Mouse (Mus musculus): ENCODE results near the gene Tssc4.

The Tssc4 gene

DNA sequence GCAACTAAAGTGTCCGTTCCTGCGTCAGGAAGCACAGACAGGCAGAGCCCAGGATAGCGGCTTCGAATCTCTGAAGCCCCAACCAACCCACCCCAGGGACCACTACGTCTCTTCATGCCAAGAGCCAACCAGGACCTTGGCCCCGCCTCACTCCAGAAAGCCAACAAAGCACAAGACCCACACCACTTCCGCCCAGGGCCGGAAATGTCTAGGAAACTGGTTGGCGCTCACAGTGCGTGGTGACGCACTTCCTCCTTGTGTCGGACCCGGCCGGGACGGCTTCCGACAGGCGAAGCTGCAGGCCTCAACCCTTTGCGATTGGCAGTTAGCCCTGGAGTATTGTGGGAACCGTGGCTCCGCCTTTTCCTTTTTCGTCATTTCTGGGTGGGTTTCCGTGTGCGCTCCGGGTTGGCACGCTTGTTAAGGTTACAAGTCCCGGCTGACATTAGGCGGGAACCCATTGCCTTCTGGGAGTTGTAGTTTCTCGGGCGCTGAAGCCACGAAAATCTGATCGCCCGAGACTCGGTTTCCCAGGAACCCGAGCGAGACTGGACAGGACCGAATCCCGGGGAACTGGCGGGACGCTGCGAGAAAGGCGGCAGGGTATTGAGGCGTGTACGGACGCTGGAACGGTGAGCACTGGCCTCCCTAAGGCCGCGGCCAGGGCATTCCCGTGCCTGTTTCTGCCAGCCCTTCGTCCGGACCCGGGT lies at the start of gene Tssc4:
Gene Tssc4 (plus strand): TSS at position 368 of the 710 bp plus-strand sequence.
- peak; percentile 98 for DNase-seq

DNA sequence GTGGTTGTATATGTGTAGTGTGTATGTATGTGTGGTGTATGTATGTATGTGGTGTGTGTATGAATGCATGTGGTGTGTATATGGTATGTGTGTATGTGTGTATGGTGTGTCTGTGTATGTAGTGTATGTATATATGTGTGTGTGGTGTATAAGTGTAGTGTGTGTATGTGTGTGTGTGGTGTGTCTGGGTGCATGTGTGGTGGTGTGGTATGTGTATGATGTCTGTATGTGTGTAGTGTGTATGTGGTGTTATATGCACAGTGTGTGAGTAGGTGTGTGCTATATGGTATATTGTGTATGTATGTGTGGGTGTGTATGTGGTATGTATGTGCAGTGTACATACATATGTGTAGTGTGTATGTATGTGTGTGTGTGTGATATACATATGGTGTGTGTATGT lies 49.0 kb upstream of the Tssc4 start:
- no peak for DNase-seq

DNA sequence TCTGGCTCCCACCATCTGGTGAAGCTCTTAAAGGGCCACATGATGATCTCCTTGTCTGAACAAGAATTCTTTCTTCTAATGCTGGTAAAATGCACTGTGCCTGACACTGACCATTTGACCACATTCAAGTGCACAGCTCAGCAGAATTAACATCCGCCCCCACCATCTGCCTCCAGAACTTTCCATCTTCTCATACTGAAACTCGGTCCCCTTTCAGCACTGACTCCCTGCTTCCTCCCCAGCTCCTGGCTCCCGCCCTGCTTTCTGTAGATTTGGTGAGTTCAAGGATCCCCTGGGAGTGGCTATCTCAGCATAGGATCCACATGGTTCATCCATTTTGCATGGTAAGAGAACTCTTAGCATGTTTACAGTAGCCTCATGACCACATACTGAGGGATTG lies 48.3 kb upstream of the Tssc4 start:
- DNase-seq, result no peak

DNA sequence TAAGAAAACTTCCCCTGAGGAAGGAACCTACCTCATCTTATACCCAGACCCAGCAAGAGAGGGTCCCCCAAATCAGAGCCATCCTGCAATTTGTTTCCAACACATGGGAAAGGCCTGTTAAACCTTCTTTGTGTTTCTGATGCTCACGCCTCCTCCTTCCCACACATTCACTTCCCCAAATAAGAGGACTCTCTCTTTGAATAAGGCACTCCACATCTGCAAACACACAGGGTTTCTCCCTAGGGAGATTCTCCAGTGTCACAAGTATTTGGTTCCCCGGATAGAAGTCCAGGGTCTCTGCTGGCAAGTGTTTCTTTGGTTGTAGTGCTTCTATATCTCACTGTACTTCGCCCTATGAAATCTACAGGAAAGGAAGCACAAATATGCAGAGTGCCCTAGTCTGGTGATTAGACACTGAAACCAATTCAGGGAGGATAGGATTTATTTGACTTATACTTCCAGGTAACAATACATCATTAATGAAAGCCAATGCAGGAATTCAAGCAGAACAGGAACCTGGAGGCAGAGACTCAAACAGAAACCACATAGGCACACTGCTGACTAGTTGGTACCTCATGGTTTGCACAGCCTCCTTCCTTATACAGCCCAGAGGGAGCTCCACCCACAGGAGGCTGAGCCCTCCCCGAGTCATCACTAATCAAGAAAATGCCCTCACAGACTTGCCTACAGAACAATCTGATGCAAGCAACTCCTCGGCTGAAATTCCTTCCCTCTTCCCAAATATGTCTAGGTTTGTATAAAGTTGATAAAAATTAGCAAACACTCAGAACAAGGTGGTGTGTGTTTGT lies 47.5 kb upstream of the Tssc4 start:
- no peak for DNase-seq

DNA sequence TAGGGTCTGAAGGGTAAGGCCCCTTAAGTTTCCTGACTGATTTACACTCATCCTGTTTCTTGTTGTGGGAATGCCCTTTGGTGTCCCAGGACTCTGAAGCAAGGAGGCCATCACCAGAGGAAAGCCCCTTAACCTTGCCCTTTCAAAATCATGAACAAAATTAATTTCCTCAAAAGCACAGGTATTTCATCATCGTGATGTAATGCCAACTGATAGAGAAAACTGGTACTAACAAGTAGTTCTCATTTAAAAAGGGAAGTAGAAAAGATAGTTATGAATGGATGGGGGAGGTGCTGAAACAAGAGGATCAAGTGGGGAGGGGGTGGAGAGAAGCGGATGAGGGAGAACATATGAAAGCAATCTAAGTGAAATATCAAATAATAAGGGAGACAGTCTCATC lies 45.5 kb upstream of the Tssc4 start:
- DNase-seq, result no peak

DNA sequence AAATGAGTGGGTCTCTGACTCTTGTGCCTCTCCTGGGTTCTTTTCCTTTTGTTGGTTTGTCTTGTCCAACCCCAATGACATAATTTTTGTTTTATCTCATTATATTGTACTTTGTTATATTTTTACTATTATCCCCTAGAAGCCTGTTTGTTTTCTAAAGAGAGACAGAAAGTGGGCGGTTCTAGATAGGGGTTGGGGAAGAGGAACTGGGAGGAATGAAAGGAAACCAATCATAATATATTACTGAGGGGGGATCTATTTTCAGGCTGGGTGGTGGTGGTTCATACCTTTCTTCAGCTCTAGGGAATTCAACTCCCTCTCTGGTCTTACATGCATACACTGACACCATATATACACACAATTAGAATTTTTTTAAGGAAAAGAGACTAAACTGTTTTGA lies 44.8 kb upstream of the Tssc4 start:
- no peak for DNase-seq

DNA sequence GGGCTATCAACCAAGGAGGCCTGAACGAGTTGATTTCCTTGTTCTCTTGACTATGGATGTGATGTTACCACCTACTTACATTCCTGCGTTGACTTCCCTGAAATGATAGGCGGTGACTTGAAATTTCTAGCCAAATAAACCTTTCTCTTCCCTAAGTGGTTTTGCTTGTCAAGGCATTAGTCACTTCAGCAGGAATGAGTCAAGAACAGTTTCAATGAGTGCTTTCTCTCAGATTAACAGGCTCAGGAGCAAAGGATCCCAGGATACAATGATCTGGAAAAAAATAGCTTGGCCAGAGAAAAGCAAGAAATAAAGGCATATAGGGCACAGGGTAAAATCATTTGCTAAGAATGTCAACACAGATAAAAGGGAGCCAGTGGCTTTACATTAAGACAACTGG lies 43.6 kb upstream of the Tssc4 start:
- no peak for DNase-seq

DNA sequence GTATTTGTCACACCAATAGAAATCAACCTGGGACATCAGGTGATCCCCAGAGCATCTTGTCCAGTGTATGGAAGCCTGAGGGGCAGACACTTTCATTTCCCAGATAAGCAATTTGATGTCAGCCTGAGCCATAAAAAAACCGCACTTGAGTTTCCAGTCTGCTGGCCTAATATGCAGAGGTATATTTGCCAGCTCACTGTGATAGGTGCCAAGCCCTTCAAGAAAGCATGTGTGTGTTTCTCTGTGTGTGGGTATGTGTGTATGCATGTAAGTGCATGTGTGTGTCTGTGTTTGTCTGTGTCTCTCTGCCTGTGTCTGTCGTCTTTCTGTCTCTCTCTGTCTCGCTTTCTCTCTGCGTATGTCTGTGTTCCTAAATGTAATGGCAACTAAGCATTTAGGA lies 41.9 kb upstream of the Tssc4 start:
- DNase-seq, result no peak

DNA sequence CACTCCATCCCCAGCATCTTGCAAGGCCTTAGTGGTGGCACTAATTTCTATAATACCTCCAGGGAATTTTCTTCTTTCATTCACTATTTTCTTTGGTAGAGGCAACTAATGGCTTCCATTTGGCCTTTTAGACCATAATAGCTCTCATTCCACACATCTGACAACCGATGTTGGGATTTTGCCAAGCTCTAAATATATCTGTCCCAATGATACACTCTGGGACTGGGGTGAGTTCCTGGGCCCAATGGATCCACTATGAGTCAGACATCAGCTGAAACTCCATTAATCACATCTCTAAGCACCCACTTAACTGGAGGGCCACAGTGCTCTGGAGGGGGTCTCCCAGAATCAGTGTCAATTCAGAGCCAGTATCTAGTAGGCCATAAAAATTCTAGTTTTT lies 37.2 kb upstream of the Tssc4 start:
- no peak for DNase-seq

DNA sequence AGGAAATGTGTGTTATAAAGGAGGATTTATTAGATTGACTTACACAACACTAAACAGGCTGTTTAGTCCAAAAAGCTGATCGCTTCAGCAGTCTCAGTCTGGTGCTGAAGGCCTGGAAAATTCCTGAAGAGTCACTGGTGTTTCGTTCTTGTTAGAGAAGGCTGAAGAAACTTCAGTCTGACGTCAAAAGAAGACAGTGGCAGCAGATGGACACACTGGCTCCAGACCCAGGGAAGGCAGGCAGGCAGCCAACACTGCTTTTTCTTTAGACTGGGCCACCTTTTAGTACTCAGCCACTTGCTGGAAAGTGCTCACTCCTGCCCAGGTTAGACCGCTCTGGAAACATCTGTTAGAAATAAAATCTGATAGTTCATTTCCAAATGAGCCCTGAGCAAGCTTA lies 35.5 kb upstream of the Tssc4 start:
- DNase-seq, result no peak

DNA sequence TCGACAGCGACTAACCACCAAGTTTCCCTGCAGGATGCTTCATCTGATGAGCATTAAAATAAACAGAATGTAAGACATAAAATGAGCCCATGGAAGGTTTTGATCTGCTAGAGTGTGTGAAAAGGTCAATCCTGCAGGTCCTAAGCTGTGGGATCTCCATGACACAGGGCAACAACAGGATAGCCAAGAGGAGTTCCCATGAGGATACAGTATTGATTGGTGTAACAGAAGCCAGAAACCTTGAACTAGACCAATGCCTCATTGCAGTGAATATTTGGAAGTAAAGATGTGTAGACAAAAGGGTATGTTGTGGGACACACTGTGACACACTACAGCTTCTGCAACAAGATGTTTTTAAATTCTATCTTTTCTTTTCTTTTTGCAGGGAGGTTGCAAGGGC lies 34.9 kb upstream of the Tssc4 start:
- no peak for DNase-seq

DNA sequence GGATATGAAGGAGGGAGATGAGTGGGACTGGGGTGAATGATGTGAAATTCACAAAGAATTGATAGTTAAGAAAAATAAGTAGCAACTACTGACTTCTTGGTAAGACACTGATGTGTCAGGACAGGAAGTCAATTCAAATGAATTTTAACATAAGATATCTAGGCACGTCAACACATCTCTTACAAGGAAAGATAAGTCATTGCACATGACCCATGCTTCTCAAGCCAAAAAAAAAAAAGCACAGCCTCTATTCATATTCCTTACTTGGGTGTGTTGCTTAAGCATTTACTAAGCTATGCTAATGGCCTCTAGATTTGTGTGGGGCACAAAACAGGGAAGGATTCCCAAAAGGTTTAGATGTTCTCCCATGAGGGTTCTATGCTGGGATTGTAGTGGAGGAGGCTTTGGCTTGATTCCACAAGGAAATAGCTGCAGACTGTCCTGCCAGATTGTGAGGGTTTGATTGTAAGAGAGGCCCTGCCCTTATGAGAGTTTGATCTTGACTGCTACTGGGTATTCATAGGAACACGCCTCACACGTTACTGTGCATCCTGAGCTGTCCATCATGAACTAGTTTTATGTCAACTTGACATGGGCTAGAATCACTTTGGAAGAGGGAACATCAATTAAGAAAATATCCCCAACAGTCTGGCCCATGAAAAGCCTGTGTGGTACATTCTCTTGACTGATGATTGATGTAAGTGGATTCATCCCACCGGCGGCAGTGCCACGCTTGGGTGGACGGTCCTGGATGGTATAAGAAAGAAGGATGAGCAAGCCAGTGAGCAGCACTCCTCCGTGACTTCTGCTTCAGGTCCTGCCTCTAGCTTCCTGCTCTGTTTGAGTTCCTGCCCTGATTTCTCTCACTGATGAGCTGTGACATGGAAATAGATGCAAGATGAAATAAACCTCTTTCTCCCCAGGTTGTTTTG lies 34.3 kb upstream of the Tssc4 start:
- no peak for DNase-seq

DNA sequence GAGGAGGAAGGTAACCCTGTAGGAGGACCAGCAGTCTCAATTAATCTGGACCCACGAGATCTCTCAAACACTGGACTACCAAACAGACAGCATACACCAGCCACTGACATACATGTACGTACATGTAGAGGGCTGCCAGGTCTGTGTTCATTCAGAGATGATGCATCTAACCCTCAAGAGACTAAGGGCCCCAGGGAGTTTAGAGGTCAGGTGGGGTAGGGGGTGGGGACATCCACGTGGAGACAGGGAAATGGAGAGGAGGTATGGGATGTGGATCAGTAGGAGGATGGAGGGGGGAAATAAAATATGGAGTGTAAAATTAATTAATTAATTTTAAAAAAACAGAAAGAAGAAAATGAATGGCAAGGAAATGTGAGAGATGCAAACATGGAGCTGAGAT lies 32.3 kb upstream of the Tssc4 start:
- no peak for DNase-seq

DNA sequence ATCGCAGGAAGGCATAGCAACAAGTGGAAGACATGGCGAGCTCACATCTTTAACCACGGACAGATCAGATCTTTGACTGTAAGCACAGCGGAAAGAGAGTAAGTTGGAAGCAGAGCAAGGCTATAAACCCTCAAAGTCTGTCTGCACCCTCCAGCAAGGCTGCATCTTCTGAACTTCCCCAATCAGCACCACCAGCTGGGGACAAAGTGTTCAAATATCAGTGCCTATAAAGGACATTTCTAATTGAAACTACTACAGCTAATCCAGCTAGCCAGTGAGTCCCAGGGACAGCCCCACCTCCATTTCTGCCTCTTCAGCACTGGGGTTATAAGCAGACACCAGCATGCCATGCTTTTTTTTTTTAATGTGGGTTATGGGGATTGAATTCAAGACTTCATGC lies 31.7 kb upstream of the Tssc4 start:
- DNase-seq, result no peak

DNA sequence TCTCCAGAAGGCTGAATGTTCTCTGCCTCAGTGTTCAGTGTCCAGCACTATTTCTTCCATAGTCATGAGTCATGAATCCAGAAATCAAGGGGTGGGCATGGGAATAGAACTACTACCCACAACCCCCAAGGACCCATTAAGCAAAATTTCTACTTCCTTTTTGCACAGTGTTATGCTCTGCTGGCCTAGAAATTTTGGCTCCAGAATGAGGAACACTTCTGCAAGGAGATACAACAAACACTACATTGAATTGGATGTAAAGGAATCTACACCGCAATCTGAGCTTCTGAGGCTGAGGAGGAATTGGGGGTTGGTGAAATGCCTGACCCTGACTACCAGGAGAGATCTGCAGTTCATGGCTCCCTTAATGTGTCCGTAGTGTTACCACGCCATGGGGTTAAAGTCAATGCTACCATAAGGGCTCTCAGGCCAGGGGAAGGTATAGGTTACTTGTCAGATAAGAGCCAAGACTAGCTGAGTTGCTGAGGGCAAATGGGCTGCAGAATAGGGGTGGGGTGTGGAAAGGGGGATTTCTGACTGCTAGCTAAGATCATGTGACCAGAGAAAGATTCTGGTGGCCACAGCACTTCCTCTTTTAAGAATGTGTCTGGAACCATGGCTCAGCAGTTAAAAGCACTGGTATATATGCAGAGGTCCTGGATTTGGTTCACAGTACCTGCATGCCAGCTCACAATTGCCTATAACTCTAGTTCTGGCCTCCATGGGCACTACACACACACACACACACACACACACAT lies 30.7 kb upstream of the Tssc4 start:
- DNase-seq, result no peak

DNA sequence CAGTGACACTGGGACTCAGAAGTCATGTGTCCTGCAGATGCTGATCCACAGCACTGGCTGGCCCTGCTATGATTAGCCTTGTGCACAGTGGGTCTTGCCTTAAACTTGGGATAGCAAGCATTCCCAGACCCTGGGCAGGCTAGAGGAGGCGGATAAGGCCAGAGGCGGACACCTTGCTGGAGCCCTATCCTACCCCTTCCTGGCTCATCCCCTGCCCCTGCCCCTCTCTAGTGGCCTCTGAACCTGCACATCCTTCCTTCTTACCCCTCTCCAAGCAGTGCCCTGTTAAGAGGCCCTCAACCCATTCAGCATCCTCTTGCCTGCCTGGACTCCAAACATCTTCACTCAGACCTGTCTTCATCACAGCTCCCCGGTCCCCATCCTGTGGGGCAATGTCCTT lies 28.5 kb upstream of the Tssc4 start:
- no peak for DNase-seq

DNA sequence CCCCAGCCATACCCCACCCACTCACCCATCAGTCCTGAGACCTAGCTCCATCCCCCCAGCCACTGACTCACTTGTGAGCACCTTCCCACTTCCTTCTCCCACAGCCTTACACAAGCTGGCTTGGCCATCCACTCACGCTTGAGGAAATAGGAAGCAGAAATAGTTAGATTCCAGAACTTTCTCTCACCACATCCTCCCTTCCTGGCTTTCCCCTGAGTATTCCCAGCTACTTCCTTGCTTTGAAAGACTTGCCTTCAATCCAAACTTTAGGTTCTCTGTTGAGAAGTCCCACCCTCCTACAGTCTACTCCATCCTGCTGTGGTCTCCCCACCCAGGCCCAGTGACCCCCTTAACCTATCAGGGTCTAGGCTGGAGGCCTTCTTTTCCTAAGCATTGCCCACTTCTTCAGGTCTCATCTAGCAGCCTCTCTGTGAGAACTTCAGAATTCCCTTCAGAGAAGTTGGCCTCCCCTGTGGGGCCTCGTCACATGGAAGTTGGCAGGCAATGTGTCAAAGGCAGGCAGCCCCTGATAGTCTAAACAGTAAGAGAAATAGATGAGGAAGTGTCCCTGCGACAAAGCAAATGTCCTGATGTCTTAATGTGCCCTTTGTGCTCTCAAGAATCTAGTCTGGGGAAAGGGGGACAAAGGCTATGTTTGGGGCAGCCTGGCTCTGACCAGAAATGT lies 27.8 kb upstream of the Tssc4 start:
- no peak for DNase-seq

DNA sequence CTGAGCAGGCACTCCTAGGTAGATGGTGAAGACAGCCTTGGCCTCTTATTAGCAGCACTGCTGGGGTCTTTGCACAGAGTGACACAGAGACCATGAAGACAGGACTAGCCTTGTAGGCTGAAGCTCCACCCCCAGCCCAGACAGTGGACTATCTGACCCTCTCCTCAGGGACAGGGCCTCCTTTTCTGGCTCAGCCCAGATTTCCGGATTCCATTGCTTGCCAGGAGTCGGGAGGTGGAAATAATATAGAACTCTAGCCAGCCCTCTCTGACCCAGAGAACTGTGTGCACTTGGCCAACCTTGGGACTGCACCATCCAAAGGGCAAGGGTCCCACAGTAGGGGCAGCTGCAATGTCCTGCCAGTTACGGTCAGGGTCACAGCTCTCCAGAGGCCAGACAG lies 27.0 kb upstream of the Tssc4 start:
- DNase-seq, result no peak

DNA sequence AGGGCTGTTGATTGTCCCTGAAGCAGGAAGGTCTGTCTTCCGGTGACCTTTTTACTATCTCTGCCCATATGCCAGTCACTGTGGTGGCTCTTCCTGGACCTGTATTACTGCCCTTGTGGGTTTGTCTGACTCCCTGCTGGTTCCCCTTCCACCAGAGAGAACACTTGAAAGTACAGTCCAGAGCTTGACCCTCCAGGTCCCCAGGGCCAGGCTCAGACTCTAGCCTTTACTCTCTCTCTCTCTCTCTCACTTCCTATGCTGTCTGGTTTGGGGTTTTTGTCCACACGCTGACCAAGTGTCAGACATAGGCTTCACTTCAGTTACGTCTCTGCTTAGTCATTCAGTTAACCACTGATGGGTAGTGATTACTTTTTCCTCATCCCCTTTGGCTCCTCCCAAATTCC lies 26.1 kb upstream of the Tssc4 start:
- DNase-seq, result no peak

DNA sequence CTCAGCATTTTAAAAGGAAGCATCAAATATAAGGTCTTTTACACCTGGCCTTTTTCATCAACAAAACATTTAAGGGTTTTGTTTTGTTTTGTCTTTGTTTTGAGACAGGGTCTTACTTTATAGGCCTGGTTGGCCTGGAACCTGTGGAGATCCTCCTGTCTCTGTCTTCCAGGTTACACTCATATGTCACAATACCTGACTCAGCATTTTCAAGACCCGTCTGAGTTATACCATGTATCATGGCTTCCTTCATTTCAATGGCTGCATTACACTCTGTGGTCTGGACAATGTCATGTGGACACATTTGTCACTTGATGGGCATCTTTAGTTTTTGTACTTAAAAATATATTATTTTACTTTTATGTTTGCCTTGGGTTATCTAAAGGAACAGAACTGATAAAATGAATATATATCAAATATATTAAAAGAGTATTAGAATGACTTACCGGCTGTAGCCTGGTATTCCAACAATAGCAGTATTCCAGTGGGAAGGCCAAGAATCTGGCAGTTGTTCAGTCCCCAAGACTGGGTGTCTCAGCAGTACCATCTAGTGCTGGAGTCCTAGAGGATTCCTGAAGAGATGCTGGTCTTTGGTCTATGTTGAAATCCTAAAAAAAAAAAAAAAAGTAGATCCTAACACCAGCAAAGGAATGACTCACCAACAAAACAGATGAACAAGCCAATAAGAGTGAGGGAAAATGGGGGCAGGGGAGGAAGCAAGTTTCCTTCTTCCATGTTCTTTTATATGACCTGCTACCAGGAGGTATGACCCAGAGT lies 24.8 kb upstream of the Tssc4 start:
- DNase-seq, result no peak

DNA sequence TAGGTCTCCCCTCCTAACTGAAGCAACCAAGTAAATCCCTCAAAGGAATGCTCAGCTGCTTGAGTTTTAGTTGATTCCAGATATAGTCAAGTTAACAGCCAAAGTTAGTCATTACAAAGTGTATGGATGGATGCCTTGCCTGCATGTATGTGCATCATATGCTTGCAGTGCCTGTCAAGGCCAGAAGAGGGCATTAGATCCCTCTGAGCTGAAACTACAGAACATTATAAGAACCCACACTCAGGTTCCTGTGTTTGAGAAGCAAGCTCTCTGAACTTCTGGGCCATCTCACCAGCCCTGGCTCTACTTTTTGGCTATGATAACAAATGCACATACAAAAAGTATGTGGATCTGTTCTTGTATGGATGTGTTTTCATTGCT lies 24.2 kb upstream of the Tssc4 start:
- DNase-seq, result no peak
